Mouse (Mus musculus): ENCODE data around the gene Limch1. TPM values are rescaled to one million over a fixed set of nuclear protein-coding genes. Genes with fewer than 3 reads are reported as not detected.

Gene Limch1
- polyA plus RNA-seq, 1 experiment from 2014 or later, result not detected

GRCm38 (mm10) chr5:66975621-66976020, 230.0 kb downstream of the Limch1 start:
- Histone ChIP-seq H3K79me2 (ENCODE audit: inconsistent target) (no peaks in the 10 kb centered on the region), H3K4me3 (ENCODE audit: inconsistent target) (no peak overlapping the region), H3K36me3 (ENCODE audit: inconsistent target) (no peaks in the 10 kb centered on the region), H3K27ac (no peak overlapping the region)
- 94% methylated on average over 8 of the region's 8 CpGs for WGBS (ENCODE audit: missing documents)

- no peak overlapping the region for H3K4me3 ChIP-seq (ENCODE audit: inconsistent target)
- 44% methylated on average over 19 of the region's 19 CpGs for WGBS (ENCODE audit: missing documents)
- H3K79me2 ChIP-seq (ENCODE audit: inconsistent target), result no peaks in the 10 kb centered on the region
- H3K36me3 ChIP-seq (ENCODE audit: inconsistent target), result no peaks in the 10 kb centered on the region
- no peak overlapping the region for H3K27ac ChIP-seq
Observed at GRCm38 (mm10) chr5:66979332-66980218, 233.9 kb downstream of the Limch1 start.

DNA sequence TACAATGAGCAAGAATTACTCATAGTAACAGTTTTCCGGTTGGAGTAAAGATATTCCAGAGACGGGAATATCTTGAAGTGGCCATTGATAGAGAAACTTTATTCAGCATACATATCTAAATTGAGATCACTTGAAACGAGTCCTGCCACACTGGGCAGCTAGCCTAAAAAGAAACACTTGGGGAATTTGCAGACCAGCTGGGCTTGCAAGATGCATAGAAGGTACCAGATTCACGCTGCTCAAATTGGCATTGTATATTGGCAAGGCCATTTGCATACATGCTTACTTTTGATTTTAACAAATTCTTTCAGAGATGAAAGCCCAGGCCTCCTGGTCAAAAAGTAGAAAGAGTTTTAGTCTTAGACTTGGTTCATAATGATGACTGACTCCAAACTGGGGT, 235.2 kb downstream of the Limch1 start:
- H3K27ac ChIP-seq, result no peak overlapping the region
- H3K79me2 ChIP-seq (ENCODE audit: inconsistent target), result no peaks in the 10 kb centered on the region
- no peaks in the 10 kb centered on the region for H3K36me3 ChIP-seq (ENCODE audit: inconsistent target)
- WGBS (ENCODE audit: missing documents), result 91% methylated on average over 4 of the region's 4 CpGs
- H3K4me3 ChIP-seq (ENCODE audit: inconsistent target), result no peak overlapping the region

GRCm38 (mm10) chr5:66983104-66983503, 237.5 kb downstream of the Limch1 start:
- Histone ChIP-seq H3K27ac (no peak overlapping the region), H3K4me3 (ENCODE audit: inconsistent target) (no peak overlapping the region), H3K79me2 (ENCODE audit: inconsistent target) (no peaks in the 10 kb centered on the region), H3K36me3 (ENCODE audit: inconsistent target) (no peaks in the 10 kb centered on the region)
- WGBS (ENCODE audit: missing documents), result 97% methylated on average over 5 of the region's 5 CpGs

DNA sequence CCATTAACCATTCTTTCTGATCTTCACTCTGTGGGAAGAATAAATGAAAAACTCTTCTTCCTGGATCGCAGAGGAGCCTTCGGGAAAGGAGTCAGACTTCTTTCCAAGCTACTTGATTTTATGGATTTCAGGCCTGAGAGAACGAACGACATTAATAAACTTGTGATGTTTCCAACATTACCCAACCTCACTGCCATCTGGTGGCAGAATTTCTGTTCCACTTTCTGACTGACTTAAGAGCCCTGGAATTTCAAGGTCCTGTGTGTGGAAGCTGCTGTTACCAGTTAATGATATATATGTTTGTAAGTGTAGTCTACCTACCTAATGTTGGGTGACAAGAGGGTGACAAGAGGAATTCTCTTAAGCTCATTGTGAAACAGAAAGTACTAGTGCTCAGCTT, 243.3 kb downstream of the Limch1 start:
- Histone ChIP-seq H3K27ac (no peak overlapping the region), H3K79me2 (ENCODE audit: inconsistent target) (no peaks in the 10 kb centered on the region), H3K4me3 (ENCODE audit: inconsistent target) (no peak overlapping the region), H3K36me3 (ENCODE audit: inconsistent target) (no peaks in the 10 kb centered on the region)
- WGBS (ENCODE audit: missing documents), result 71% methylated on average over 4 of the region's 4 CpGs

DNA sequence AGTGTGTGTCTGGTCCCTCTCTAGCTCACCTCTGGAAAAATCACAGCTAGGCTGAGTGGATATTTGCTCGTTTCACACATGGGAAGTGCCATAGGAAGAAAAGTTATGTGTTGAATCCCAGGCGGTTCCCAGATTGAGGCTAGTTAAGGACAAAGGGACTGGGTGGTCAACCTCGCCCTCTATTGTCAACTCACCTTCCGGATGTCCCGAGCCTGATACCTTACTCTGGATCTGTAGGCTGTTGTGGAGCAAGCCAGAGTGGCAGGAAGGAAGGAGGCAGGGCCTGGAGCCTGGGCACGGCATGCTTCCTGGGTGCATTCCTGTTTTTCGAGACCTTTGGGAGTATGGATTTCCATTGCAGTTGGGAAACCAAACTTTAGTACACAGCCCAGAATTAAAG, 243.9 kb downstream of the Limch1 start:
- Histone ChIP-seq H3K27ac (no peak overlapping the region), H3K36me3 (ENCODE audit: inconsistent target) (no peaks in the 10 kb centered on the region), H3K79me2 (ENCODE audit: inconsistent target) (no peaks in the 10 kb centered on the region), H3K4me3 (ENCODE audit: inconsistent target) (no peak overlapping the region)
- WGBS (ENCODE audit: missing documents), result 79% methylated on average over 7 of the region's 7 CpGs

DNA sequence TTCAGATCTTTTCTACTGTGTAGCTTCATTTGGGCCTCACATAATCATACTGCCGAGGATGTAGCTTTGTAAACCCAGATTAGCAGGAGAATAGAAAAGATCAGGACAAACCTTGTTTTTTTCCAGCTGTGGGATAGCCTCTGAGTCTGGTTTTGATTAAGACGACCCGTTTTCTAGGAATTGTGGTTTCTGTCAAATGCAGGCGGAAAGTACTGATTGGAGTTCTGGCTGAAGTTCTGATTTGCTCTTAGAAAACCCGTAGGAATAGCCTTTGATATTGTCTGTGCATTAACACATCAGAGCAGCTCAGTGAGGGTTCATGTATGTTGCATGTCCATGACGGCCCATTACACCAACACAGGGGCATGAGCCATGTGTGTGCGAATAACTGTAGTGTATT, 246.8 kb downstream of the Limch1 start:
- H3K79me2 ChIP-seq (ENCODE audit: inconsistent target), result no peaks in the 10 kb centered on the region
- WGBS (ENCODE audit: missing documents), result 93% methylated on average over 7 of the region's 7 CpGs
- no peak overlapping the region for H3K4me3 ChIP-seq (ENCODE audit: inconsistent target)
- no peak overlapping the region for H3K27ac ChIP-seq
- H3K36me3 ChIP-seq (ENCODE audit: inconsistent target), result no peaks in the 10 kb centered on the region

DNA sequence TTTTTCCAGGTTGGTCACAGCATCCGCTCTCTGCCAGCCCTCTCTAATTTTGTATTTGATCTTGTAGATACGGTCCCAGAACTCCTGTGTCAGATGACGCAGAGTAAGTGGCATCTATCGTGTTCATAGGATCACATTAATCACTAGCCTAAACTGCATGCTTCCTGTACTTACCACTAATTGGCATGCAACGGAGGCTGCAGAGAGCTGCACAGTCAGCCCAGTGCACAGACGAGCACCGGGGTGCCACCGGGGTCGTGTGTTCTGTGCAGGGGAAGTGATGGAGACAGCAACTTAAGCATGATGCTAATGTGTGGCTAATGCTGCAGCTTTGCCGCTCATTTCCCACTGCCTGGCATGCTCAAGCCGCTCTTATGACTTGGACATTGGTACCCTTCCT, 247.4 kb downstream of the Limch1 start:
- no peak overlapping the region for H3K27ac ChIP-seq
- H3K4me3 ChIP-seq (ENCODE audit: inconsistent target), result no peak overlapping the region
- 50% methylated on average over 11 of the region's 11 CpGs for WGBS (ENCODE audit: missing documents)
- H3K79me2 ChIP-seq (ENCODE audit: inconsistent target), result no peaks in the 10 kb centered on the region
- H3K36me3 ChIP-seq (ENCODE audit: inconsistent target), result no peaks in the 10 kb centered on the region

GRCm38 (mm10) chr5:66996124-66996523, 250.5 kb downstream of the Limch1 start:
- Histone ChIP-seq H3K4me3 (ENCODE audit: inconsistent target) (no peak overlapping the region), H3K36me3 (ENCODE audit: inconsistent target) (no peaks in the 10 kb centered on the region), H3K27ac (no peak overlapping the region), H3K79me2 (ENCODE audit: inconsistent target) (no peaks in the 10 kb centered on the region)
- 54% methylated on average over 3 of the region's 3 CpGs for WGBS (ENCODE audit: missing documents)

DNA sequence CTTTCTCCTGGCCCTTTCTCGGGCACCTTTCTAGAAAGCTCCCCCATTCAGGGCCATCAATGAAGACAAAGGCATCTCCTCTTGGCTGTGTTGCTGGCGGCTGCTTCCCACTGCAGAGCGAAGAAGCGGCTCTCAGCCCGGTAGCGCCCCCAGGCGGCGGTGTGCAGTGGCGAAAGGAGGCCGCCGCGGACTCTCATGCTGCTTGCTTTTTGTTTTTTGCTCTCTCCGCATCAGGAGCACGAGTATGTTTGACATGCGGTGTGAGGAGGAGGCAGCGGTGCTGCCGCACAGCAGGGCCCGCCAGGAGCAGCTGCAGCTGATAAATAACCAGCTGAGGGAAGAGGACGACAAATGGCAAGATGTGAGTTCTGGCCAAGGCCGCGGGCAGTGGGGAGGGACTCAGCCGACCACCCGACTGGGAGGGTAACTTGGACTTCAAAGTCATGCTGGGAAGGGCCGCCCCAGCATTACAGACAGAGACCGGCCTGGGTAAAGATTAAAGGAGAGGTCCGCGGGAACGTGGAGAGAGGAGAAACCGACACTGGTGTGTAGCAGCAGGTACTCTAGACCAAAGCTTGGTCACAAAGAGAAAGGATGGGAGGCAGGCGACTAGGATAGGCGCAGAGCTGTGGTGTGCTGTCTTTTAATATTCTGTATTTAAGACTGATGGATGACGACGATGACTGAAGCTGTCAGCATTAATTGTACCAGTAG, 251.4 kb downstream of the Limch1 start:
- H3K79me2 ChIP-seq (ENCODE audit: inconsistent target), result no peaks in the 10 kb centered on the region
- WGBS (ENCODE audit: missing documents), result 9% methylated on average over 33 of the region's 33 CpGs
- H3K27ac ChIP-seq, result no peak overlapping the region
- H3K36me3 ChIP-seq (ENCODE audit: inconsistent target), result no peaks in the 10 kb centered on the region
- no peak overlapping the region for H3K4me3 ChIP-seq (ENCODE audit: inconsistent target)

GRCm38 (mm10) chr5:66997600-66997930, 251.9 kb downstream of the Limch1 start:
- WGBS (ENCODE audit: missing documents), result 54% methylated on average over 7 of the region's 7 CpGs
- Histone ChIP-seq H3K79me2 (ENCODE audit: inconsistent target) (no peaks in the 10 kb centered on the region), H3K27ac (no peak overlapping the region), H3K36me3 (ENCODE audit: inconsistent target) (no peaks in the 10 kb centered on the region), H3K4me3 (ENCODE audit: inconsistent target) (no peak overlapping the region)

GRCm38 (mm10) chr5:66998341-66998740, 252.7 kb downstream of the Limch1 start:
- Histone ChIP-seq H3K79me2 (ENCODE audit: inconsistent target) (no peaks in the 10 kb centered on the region), H3K4me3 (ENCODE audit: inconsistent target) (no peak overlapping the region), H3K27ac (no peak overlapping the region), H3K36me3 (ENCODE audit: inconsistent target) (no peaks in the 10 kb centered on the region)
- WGBS (ENCODE audit: missing documents), result 83% methylated on average over 4 of the region's 6 CpGs

- Histone ChIP-seq H3K27ac (no peak overlapping the region), H3K79me2 (ENCODE audit: inconsistent target) (no peaks in the 10 kb centered on the region), H3K4me3 (ENCODE audit: inconsistent target) (no peak overlapping the region), H3K36me3 (ENCODE audit: inconsistent target) (no peaks in the 10 kb centered on the region)
- 84% methylated on average over 6 of the region's 6 CpGs for WGBS (ENCODE audit: missing documents)
Observed at GRCm38 (mm10) chr5:67002346-67002745, 256.7 kb downstream of the Limch1 start.

DNA sequence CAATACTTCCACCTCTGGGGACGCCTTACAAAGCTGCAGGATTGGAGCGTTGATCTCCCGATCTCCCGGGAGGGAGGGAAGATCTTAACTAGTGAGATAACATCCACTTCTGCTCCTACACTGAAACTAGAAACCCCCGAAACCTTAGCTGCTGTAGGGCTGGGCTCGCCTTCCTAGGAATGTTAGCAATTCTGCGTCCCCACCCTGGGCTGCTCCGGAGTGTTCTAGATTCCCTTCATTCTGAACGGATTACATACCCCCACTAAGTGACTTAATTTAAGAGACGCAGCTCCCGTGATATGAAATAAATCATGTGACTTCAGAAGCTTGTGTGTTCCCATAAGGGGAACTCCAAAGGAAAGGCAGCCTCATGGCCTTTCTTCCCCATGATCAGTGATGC, 259.0 kb downstream of the Limch1 start:
- Histone ChIP-seq H3K79me2 (ENCODE audit: inconsistent target) (no peaks in the 10 kb centered on the region), H3K27ac (no peak overlapping the region), H3K36me3 (ENCODE audit: inconsistent target) (no peaks in the 10 kb centered on the region), H3K4me3 (ENCODE audit: inconsistent target) (no peak overlapping the region)
- WGBS (ENCODE audit: missing documents), result 91% methylated on average over 11 of the region's 11 CpGs

- H3K79me2 ChIP-seq (ENCODE audit: inconsistent target), result no peaks in the 10 kb centered on the region
- 92% methylated on average over 16 of the region's 16 CpGs for WGBS (ENCODE audit: missing documents)
- H3K4me3 ChIP-seq (ENCODE audit: inconsistent target), result no peak overlapping the region
- H3K36me3 ChIP-seq (ENCODE audit: inconsistent target), result no peaks in the 10 kb centered on the region
- no peak overlapping the region for H3K27ac ChIP-seq
Observed at GRCm38 (mm10) chr5:67011043-67011870, 265.6 kb downstream of the Limch1 start.
